Mouse (Mus musculus): ENCODE measurements around the gene Gm8246. TPM values are rescaled to one million over a fixed set of nuclear protein-coding genes. Genes with fewer than 3 reads are reported as not detected.
"Not testable (repeated sequence)": the region's sequence is repeated elsewhere in the genome, so short reads cannot be mapped to it uniquely, and the experiment has no call there.

Gene Gm8246
- total RNA-seq (2022), result not detected

- not testable (repeated sequence) for DNase-seq (ENCODE audit: low spot score)
These were observed at the start of gene Gm8246 for GRCm38 (mm10) chr14:5477730-5478129. TSS of gene Gm8246 (minus strand) at chr14:5477830.

GRCm38 (mm10) chr14:5501374-5501773, 23.7 kb upstream of the Gm8246 start, which contains the start of gene Gm3488:
TSS of gene Gm3488 (plus strand) at chr14:5501674.
- not testable (repeated sequence) for DNase-seq (ENCODE audit: low spot score)

- not testable (repeated sequence) for DNase-seq (ENCODE audit: low spot score)
These were observed 6.3 kb upstream of the Gm8246 start, which contains the start of gene Gm3187 for GRCm38 (mm10) chr14:5483907-5484306. TSS of gene Gm3187 (plus strand) at chr14:5484207.

GRCm38 (mm10) chr14:5460469-5460868, 17.2 kb downstream of the Gm8246 start:
- DNase-seq (ENCODE audit: low spot score), result not testable (repeated sequence)

GRCm38 (mm10) chr14:5455367-5455766, 22.3 kb downstream of the Gm8246 start, which contains the start of gene Gm3194:
TSS of gene Gm3194 (minus strand) at chr14:5455467.
- DNase-seq (ENCODE audit: low spot score), result not testable (repeated sequence)

Other genes starting within 250 kb of the Gm8246 start
- gene Gm3526, start 217.2 kb downstream of the Gm8246 start, total RNA-seq (2022), result not detected
- gene Gm3542, start 142.9 kb downstream of the Gm8246 start, total RNA-seq (2022), result not detected
- gene Gm3500, start 88.8 kb downstream of the Gm8246 start, total RNA-seq (2022), result not detected
- gene Gm3194, start 22.4 kb downstream of the Gm8246 start, total RNA-seq (2022), result under 1 TPM in 3 of 4 experiments, not detected in 1; 0.30 to 0.63 (median 0.37) TPM
- gene Gm3187, start 6.4 kb upstream of the Gm8246 start, total RNA-seq (2022), result not detected
- not detected for gene Gm3488, start 23.8 kb upstream of the Gm8246 start, total RNA-seq (2022)
- gene Gm3532, start 60.7 kb upstream of the Gm8246 start, total RNA-seq (2022), result not detected
- gene Gm8265, start 155.2 kb upstream of the Gm8246 start, total RNA-seq (2022), result not detected
- not detected for gene Gm9603, start 209.6 kb upstream of the Gm8246 start, total RNA-seq (2022)